Mouse (Mus musculus): ENCODE results near the gene Nrxn2.
A peak's percentile ranks its signal among the peaks of the same experiment; 100 is the strongest.

Nrxn2 gene

DNA sequence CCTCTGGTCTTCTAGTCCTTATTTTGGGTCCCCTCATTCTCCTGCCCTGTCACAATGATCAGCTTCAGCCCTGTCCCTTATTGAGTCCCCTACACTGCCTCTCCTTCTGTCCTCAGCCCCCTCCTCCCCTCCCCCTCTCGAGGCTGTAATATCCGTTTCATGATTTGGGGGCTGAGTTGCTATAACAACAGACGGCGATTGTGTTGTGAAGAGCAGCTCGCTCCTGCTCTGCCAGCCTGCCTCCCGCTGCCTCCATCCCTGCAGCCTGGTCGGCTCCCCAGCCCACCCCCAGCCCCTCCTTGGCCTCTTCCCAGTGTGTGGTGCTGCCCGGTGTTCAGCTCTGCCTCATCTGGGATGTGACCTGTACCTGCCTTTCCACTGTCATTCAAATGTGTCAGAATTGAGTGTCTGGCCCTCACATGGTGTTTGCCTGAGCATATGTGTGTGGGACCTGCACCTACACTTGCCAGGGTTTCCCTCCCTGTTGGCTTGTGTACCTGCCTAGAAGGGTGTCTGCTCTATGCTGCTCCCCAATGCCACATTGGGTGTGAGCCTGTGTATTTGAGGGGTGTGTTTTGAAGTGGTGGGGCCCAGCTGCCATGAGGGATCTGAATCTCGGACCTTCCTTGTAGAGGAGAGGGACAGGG, 2.3 kb upstream of the Nrxn2 start:
- no peak for DNase-seq (ENCODE audit: extremely low read depth, insufficient read length, low spot score)

DNA sequence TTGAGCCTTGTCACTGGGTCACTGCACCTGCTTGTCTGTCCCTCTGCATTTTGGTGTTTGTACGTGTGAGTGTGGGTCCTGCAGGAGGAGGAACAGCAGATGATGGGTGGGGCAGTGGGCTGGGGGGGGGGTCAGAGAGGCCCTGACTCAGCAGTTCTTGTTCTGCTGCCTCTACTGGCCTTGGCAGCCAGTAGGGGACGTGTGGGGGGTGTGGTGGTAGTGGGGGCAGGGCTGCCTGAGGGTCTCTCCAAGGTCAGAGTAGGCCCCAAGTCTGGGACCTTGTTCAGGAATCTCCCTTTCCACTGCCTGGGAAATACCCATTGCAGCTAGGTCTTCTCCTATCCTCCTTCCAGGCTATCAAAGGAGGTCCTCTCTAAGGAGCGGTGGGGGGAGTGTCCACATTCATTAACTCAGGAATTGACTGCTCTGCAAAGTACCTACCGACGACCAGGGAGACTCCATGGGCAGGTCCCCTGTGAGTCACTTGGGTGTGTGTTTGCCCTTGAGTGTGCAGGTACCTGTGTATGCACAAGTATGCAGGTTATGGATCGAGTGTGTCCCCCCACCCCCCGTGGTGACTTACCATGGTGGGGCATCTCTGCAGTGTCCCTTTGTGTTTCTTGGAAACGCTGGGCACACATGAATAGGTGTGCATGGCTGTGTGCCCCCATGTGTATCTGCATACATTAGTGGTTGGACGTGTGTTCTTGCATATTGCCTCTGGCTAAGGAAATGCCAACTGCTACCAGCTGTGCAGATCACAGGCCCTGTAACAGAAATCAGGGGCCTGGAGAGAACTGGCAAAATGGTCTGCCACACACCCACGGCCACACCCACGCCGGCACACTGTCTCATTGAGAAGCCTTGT, 1.4 kb upstream of the Nrxn2 start:
- no peak for DNase-seq (ENCODE audit: extremely low read depth, insufficient read length, low spot score)

DNA sequence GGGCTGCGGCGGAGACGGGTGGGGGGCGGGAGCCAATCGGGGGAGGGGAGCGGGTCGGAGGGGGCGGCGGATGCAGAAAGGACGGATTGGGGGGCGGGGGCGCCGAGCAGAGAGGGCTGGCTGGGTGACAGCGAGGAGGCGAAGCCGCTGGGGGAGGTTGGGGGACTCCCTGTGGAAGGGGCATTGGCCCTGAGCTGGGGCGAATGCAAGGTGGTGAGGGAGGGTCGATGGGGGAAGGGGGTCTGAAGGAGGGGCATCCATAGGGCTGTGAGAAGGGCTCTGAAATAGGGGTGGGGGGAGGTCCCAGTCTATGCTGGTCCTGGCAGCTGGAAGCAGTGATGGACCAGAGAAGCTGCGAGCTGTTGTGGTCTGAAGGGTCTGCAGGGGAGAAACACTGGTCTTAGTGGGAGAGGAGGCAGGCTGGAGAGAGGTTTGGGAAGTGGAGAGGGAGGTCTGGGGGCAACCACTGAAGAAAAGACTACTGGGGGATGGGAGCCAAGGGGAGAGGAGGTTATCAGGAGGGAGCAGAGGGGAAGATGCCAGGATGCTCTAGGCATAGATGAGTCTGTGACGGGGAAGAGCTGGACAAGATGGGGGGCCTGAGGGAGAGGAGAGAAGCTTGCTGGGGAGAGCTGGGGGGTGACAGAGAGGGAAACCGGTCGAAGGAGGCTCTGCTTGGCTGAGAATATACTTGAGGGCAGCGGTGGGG, 607 bp downstream of the Nrxn2 start:
- DNase-seq (ENCODE audit: extremely low read depth, insufficient read length, low spot score): no peak

DNA sequence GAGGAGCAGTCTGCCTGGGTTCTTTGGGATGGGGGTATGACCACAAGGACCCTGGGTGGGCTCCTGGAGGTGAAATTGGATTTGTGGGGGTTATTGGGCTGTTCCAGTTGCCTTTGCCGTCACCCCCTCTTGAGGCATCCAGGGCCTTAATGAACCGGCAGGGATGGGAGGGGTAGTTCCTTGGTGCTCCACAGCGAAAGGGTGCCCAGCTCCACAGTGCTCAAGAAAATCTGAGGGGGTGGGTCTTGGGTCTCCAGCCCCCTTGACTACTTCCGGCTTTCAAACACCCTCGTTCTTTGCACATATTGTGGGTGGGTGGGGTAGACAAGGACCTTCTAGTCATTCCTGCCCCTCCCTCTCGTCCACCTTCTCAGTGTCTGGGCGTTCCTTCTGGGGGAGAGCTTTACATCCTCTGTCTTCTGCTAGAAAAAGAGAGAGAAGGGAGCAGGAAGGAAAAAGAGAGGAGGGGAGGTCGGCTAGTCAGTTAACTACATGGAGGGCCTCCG, 1.3 kb downstream of the Nrxn2 start:
- no peak for DNase-seq (ENCODE audit: extremely low read depth, insufficient read length, low spot score)

DNA sequence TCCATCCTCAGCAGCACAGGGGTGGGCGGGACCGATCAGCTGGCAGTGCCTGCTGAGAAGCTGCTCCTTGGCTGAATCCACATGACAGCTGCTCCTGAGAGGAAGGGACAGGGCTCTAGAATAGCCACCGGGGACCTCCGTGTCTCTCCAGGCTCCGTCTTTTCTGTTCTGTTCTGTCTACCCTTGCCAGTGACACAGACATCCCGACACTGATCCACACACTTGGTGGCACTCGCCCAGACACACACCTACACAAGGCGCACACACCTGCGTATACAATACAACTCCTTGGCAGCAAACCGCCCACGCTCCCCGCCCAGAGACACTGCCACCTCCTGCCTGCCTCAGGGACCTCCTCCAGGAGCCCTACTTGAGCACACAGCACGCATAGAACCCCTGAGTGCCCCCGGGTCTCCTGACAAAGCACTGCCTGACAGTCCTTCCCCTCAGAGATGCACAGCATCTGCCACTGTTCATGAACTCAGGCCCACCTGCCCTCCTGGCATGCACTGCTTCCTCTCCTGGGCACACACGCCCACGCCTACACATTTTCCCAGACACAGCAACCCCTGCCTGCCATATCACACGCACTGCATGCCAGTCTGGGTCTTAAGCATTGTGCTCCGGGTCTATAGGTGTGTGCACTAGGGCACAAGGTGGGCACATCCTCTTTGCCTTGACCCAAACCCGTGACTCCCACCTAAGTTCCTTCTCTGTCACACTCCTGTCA, 2.1 kb downstream of the Nrxn2 start:
- no peak for DNase-seq (ENCODE audit: extremely low read depth, insufficient read length, low spot score)

DNA sequence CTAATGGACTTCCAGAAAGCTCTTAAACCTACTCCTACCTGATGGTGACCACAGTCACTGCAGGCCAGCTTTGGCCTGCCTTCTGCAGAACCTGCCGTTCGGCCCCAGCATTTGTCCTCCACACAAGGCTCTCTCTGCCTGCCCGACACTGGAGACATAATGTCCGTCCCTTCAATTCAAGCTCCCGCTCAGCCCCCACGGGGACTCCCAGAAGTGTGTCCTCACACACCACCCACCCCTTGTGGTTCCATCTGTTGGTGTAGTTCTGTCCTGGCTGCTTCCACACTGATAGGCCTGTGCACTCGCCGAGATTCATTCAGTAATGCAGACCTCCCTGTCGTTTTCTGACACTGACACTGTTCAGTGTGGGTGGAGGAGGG, 2.7 kb downstream of the Nrxn2 start:
- DNase-seq (ENCODE audit: extremely low read depth, insufficient read length, low spot score): no peak

DNA sequence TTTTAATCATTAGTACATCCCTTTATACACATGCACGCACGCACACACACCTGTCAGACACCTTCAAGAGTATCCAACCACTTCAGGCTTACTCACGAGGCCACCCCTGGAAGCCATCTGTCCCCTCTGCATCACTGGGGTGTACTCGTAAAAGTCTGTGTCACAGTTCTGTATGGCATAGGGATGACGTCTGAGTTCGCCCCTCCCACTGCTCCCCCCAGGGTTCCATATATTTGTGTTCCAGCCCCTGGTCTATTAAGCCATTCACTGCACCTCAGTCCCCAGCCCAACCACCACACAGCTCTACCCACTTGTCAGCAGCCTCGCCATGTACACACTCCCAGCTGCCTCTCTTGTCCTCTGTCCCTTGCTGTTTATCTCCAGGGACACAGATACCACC, 3.5 kb downstream of the Nrxn2 start:
- DNase-seq (ENCODE audit: extremely low read depth, insufficient read length, low spot score): no peak

DNA sequence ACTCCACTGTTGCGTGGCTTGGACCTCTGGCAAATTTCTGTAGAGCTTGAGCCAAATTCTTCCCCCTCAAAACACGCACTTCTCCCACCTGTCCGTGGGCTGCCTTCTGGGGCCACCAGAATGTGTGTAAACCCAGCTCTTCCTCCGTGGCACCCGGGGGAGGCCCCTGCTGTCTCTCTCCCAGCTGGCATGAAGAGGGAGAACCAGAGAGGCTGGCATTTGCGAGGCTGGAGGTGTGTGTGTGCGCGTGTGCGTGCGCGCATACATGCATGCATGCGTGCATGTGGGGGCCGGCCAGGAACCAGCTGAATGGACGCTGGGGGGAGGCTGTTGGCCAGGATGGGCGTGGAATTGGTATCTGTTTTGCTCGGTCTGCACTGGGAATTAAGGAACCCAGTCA, 4.7 kb downstream of the Nrxn2 start:
- DNase-seq (ENCODE audit: extremely low read depth, insufficient read length, low spot score): no peak

DNA sequence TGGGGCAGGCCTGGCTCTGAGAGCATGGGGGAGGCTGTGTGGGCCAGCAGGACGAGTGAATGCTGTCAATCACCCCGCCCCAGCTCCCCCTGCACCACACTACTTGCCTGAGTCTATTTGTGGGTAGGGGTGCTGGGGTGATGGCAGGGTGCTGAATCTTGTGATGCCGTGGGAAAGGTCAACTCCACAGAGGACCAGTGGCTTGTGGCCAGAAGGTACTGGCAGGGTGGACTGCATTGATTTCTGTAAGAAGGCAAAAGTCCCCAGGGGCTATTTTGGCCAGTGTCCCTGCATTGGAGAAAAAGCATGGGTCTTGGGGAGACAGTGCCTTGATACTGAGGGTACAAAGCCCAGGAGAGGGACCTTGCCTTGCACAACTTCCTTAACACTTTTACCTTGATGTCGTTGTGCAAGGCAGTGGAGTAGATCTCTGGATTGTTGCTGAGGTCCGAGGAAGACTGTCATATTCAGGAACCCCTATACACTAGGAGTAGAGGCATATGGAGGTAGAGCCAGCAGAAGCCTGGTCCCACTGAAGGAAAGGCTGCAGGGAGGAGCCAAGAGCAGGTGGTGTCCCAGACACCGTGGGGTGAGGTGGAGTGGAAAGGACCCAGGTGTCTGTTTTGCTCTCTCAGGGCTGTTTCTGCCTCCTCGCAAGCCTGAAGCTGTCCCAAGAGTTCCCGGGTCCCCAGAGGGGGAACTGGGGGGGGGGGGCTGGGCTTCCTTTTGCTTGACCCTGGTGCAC, 5.8 kb downstream of the Nrxn2 start:
- no peak for DNase-seq (ENCODE audit: extremely low read depth, insufficient read length, low spot score)

DNA sequence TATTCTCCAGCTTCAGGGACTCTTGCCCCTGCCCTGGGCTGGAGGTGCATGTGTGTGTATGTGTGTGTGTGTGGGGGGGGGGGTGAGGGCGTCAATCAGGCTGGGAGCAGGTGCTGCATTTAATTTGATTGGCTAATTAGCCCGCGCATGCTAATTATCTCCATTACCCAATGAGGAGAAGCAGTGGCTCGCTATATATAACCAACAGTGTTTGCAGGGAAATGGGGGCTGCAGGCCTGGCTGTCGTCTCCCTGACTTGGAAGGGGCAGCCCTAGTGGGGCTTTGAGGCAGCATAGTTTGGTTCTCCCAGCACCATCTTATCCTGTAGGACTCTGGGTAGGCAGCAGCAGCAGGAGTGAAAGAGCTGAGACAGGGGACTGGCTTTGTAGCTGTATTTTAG, 7.1 kb downstream of the Nrxn2 start:
- no peak for DNase-seq (ENCODE audit: extremely low read depth, insufficient read length, low spot score)

DNA sequence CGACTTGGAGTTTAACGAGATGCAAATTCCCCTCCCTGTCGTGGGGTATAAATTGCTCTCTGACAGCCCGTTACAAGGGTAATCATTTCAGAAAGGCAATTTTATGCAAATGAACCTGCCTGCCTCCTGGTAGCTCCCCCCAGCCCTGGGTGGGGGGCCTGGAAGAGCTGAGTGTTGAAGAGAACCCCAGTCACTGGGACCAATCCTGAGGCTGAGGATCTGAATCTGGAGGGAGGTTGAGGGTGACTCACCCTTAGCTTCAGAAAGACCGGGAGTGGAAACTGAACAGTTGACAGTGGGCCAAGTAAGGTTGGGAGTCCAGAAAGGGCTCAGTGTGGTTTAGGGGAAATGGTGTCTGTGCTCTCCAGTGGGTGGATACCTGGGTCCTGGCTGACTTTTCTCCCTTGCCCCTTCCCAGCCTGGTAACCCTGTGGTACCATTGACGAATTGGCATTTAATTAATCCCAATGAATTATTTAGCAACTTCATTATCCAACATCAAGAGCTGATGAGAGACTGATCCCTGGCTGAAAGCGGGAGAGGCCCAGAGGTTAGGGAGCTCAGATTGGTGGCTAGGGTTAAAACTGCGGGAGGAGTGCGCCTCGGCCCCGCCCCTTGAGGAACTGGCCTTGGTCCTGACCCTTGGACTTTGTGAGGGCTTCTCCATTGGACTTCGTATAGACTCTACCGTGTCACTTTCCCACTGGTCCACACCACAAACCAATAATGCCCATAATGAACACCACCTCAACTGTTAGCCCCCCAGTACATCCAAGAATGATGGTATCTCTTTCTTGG, 8.4 kb downstream of the Nrxn2 start:
- DNase-seq (ENCODE audit: extremely low read depth, insufficient read length, low spot score): peak; percentile 54

DNA sequence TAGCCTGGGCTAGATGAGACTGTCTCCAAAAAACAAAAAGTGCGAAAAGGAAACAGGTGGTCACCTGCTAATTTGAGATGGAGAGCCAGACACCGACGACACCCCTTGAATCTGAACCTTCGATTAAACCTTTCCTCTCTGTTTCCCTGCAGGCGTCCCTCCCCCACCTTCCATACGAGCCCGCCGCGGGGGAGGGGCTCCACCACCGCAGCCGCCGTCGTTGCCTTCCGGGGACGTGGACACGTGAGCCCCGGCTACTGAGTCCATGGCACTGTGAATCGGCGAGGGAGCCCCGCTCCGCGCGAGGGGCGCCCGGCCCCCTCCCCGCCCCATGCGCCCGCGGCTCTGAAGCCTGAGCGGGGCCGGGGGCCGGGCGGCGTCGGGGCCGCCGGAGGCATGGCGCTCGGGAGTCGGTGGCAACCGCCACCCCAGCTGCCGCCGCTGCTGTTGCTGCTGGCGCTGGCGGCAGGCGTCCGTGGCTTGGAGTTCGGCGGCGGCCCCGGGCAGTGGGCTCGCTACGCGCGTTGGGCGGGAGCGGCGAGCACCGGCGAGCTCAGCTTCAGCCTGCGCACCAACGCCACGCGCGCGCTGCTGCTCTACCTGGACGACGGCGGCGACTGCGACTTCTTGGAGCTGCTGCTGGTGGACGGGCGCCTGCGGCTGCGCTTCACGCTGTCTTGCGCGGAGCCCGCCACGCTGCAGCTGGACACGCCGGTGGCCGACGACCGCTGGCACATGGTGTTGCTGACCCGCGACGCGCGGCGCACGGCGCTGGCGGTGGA, 9.3 kb downstream of the Nrxn2 start:
- DNase-seq (ENCODE audit: extremely low read depth, insufficient read length, low spot score): no peak

DNA sequence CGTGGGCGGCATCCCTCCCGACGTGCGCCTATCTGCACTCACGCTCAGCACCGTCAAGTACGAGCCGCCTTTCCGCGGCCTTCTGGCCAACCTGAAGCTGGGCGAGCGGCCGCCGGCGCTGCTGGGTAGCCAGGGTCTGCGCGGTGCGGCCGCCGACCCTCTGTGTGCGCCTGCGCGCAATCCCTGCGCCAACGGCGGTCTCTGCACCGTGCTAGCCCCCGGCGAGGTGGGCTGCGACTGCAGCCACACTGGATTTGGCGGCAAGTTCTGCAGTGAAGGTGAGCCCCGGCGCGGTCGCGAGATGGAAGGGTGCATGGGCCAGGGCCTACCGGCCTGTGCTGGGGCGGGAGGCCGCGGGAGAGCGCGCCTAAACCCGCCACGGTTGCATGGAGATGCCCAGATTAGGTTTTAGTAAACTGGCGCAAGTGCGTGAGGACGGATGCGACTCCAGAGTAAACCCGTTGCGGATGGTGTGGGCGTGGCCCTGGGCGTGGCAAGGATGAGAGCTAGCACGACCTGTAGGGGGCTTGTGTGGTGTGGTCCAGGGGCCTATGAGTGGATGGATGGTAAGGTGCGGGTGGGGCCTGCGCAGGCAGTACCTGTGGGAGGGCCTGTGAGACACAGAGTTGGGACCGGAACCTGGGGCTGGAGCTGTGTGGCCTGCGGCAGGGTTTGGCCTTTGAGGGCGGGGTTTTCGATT, 10.1 kb downstream of the Nrxn2 start:
- DNase-seq (ENCODE audit: extremely low read depth, insufficient read length, low spot score): no peak

DNA sequence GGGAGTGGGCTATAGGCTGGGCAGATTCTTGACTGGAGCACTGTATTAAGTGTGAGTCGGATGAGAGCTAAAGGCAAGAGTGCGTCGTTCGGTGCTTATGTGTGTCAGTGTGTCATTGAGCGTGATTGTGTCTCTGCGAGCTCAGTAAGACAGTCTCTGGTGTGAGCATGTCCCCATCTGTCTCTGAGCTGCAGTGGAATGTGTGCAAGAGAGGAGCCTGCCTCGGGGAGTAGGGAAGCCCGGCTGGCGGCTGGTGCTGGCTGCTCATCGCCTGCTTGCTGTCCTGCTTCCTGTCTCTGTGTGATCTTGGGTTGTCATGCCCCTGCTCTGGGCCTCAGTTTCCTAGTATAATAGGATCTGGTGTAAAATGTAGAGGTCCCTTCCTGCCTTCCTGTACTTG, 24.5 kb downstream of the Nrxn2 start:
- no peak for DNase-seq (ENCODE audit: extremely low read depth, insufficient read length, low spot score)

DNA sequence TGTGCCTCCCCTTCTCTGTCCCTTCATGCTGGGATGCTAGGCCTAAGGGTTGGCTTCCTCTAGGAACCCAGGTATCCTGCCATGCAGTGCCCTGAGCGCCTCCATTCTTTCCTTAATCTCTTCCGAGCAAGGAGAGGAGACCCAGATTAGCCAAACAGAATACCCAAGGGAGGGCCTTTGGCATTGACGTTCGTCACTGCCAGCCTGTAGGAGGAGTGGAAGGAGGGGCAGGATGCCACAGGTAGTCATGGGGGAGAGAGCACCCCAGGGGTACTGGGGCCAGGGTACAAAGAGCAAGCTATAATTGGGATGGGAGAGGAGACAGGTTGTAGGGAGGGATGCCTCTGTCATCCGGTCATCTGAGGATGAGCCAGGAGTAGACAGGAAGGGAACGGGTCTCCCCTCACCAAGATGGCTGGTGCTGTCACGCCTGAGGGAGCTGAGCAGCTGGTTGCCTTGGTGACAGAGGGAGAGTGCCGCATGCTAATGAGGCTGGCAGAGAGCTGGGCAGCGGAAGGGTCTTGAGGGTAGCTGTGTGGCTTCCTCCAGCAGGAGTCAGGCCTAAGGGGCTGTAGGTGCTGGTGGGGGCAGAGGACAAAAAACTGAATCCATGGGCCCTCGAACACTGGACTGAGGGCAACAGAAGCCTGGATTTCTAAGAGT, 27.4 kb downstream of the Nrxn2 start:
- no peak for DNase-seq (ENCODE audit: extremely low read depth, insufficient read length, low spot score)

DNA sequence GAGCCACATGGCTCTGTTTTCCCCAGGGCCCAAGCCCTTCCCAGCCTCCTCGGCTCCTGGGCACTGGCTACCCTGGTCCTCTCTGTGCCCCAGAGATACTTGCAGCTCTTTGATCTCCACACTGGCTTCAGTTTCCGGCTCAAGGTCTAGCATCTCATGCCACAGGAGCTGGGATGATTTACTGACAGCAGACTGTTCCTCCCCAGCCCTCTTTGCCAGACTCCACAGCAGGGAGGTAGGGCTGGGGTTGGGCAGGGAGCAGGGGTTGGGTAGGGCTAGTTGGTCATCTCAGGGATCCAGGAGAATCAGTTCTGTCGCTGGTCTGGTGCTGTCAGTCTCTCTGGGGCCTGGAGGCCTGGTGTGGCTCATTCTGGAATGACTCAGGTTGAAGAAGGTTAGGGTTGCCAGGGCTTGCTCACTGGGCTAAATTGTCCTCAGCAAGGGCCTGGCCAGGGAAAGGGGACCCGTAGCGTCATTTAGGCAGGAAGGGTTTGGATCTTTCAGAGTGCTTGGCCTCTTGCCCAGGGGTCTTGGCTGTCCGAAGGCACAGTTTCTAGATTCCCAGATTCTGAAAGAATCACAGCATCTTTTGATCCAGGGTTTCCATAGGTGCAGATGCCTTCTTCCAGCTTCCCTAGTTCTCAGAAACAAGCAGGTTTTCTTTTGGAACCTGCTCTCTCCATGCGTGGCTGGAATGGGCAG, 28.4 kb downstream of the Nrxn2 start:
- DNase-seq (ENCODE audit: extremely low read depth, insufficient read length, low spot score): no peak

DNA sequence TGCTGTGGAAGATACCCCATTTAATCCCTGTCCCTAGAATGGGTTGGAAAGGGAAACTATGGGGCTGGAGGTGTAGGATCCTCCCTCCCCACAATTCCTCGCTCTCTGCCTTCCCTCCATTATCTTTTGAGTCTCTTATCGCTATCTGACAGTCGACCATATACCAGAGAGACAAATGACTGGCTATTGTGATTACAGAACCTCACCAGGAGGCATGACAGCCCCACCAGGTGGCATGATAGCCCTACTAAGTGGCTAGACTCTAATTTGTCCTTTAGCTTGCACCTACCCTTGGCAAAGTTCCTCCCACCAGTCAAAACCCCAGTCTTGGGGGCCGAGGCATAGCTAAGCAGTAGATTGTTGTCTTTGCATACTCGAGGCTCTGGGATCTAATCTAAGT, 30.2 kb downstream of the Nrxn2 start:
- no peak for DNase-seq (ENCODE audit: extremely low read depth, insufficient read length, low spot score)
